Mouse (Mus musculus): ENCODE measurements around the gene 1700057G04Rik.
"Not testable (repeated sequence)": the region's sequence is repeated elsewhere in the genome, so short reads cannot be mapped to it uniquely, and the experiment has no call there.

The 1700057G04Rik gene

GRCm38 (mm10) chr9:92305620-92306220, 3.5 kb upstream of the 1700057G04Rik start:
- no peak for DNase-seq

- DNase-seq, result no peak
These were observed 7.6 kb downstream of the 1700057G04Rik start for GRCm38 (mm10) chr9:92316791-92317190.

GRCm38 (mm10) chr9:92325936-92326335, 16.8 kb downstream of the 1700057G04Rik start:
- not testable (repeated sequence) for DNase-seq

GRCm38 (mm10) chr9:92326813-92327212, 17.6 kb downstream of the 1700057G04Rik start:
- no peak for DNase-seq

DNA sequence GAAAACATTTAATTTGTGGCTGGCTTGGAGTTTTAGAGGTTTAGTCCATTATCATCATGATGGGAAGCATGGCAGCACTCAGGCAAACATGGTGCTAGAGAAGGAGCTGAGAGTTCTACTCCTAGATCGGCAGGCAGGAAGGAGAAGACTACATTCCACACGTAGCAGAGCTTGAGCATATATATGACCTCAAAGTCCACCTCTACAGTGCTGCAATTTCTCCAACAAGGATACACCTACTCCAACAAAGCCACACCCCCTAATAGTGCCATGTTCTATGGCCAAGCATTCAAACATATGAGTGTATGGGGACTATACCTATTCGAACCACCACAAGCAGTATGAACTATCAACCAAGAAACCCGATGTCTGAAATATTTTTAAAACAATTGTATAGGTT, 22.2 kb downstream of the 1700057G04Rik start:
- DNase-seq, result no peak

DNA sequence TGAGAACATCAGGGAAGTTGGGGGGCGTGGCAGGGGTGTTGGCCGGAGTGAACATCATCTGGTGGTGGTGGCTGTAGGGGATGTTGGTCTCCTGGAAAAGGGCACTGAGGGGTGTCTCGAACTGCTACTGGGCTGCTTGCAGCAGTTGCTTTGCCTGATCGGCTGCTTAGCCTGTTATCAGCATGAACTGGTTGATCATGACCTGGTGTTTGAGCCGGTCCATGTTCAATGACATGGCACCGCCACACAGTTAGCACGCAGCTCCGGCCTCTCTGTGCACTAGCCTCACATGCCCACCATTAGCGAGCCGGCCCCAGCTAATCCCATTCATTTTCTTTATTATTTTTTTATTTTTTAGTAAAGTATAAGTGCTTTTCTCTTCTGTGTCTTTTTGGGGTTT, 25.7 kb downstream of the 1700057G04Rik start:
- no peak for DNase-seq

DNA sequence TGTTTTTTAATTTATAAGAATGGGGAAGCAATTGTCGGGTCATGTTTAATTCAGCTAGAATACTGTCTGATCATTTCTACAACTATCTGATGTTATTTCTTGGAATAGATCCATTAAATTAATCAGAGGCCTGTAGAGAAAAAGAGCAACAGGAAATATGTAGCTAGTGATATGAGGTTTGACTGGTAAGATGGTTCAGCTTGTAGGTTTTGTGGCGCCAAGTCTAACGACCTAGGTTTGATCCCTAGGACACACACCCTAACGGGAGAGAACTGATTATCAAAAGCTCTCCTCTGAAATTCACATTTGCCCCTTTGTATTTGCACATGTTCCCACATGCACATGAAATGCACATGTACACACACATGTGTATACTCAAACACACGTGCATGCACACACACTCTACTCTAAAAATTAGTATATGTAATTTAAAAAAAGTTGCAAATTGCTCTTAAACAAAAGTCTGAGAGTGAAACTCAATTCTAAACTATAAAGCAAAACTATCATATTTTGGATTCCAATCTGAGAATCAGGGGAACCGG, 26.2 kb downstream of the 1700057G04Rik start:
- no peak for DNase-seq

DNA sequence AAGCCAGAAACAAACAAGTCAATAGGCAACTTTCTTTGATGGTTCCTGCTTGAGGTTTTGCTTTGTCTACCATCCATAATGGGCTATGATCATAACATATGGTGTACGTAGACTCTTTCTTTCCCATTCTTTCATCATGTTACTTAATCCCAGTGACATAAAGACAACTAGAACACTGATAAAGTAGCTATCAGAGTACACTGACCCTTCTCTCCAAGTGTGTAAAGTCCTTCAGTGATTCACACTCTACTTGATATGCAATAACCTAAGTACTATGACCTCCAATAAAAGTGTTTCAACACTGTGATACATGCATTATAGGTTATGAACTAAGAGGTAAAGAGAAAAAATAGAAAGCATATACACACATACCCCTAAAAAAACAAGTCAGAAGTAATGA, 27.9 kb downstream of the 1700057G04Rik start:
- DNase-seq, result no peak

DNA sequence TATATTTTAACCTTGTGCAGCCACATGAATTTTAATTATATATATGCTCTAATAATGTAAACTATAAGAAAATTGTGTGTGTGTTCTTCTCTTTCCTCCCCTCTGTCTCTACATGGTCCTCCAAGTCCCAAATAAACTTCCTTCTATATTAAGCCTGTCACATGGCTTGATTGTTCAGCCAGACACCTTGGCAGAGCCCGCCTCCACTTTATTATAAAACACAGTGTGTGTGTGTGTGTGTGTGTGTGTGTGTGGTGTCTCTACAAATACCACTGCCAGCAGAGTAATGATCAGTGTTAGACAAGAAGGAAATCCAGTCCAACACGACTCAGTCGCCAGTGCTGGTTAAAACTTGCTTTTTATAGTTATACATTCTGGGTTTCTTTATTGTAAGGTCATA, 28.5 kb downstream of the 1700057G04Rik start:
- DNase-seq, result no peak

DNA sequence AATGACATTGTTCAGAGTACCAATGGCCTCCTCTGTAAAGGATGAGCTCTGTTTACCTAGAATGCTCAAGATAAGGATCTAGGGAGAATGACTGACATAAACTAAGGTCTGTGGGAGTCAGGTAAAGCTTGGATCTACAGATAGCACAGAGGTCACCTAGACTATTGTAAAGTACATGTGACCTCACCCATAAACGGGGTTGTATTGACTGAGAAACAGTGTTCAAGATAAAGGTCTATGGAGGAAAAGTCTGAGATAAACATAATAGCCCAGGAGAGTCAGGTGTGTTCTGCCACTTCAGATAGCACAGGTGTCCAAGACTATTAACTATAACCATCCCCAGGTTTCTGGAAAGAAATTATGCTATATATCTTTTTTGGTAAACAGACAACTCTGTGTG, 29.8 kb downstream of the 1700057G04Rik start:
- no peak for DNase-seq

DNA sequence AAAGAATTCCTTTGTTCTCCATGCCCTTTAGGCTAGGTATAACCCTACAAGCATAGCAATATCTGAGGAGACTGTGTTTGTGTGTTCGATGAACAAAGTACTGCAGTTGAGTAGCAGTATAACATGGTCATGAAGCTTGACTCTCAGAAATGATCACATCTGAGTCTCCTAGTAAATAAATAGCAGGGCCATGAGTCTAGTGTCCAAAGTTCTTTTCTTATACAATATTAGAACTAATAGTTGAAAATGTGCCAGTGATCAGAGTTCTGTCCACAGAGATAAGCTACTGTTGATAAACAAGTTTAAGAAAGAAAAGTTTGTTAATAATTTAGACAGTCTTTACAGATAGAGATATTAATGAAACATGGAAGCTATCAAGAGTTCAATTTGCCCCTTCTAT, 42.7 kb downstream of the 1700057G04Rik start:
- DNase-seq, result no peak

DNA sequence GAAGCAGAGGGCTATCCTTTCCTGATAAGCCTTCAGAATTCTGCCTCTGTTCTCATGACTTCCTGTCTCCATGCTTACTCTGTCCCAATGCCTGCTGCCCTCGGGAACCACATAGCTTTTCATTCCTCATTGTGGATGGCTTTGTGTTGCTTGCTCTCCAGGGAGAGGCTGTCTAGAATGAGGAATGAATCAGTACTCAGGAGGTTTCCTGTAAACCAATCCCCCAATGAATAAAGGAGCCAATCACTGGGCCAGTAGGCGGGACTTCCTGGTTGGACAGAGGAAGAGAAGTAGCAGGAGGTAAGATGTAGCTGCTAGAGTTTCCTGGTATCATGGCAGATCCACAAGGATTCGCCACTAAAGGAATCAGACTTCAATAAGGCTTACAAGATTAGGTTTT, 44.1 kb downstream of the 1700057G04Rik start:
- no peak for DNase-seq

DNA sequence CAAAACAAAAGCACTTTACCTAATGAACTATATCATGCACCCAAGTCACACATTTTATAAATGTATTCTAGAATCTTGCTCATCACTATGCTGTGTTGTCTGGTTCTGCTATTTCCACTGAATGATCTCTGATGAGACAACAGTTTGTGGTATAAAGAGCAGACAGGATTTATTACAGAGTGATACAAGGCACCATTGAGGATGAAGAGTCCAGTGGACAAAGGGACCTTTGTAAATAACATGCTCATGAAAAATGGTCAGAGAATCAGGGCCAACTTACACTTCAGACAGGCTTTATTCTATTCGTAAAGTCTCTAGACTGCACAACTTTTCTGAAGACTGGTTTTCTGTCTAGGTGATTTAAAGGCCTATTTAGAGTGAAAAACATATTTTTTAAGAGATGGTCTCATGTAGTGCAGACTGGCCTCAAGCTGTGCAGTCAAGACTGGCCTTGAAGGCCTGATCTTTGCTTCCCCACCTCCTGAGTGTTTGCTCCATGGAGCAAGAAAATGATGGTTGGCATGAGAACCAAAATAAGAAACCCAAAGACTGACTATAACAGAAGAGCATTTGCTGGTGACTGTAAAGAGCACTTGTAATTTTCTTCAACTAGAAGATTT, 51.6 kb downstream of the 1700057G04Rik start:
- DNase-seq, result no peak

GRCm38 (mm10) chr9:92363478-92363877, 54.3 kb downstream of the 1700057G04Rik start:
- DNase-seq, result no peak

DNA sequence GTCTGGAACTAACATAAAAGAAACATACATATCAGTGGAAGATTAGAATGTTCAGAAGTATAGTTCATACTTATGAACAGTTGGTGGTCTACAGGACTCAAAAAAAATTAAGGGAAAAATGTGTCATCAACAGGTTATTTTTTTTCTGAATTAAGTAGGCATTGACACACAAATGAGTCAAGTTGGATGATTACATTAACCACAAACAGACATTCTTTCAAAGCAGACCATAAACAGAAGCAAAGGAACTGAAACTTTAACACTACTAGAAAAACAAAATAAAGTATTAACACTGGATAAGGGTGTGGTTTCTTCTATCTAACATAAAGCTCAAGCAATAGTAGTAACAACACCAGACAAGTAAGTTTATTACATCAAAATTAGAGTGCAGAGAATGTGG, 59.7 kb downstream of the 1700057G04Rik start:
- DNase-seq, result no peak

DNA sequence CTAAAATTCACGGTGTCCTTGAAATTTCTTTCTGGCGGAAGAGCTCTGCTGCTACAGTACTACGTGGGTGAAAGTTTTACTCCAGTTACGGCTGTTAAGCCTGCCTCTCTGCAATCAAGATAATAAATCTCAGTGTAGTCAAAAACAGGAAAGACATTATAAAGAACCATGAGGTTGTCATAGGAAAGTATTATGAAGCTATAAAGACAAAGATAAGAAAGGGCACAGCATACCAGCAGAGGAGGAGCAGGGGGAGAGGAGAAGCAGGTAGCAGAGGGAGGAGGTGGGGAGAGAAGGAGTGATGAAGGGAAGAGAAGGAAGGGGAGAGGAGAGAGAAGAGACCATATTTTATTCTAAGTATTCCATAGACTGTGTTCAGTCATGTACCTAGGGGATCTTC, 64.7 kb downstream of the 1700057G04Rik start:
- DNase-seq, result no peak

- DNase-seq, result no peak
These were observed 65.6 kb downstream of the 1700057G04Rik start for GRCm38 (mm10) chr9:92374705-92375199.

DNA sequence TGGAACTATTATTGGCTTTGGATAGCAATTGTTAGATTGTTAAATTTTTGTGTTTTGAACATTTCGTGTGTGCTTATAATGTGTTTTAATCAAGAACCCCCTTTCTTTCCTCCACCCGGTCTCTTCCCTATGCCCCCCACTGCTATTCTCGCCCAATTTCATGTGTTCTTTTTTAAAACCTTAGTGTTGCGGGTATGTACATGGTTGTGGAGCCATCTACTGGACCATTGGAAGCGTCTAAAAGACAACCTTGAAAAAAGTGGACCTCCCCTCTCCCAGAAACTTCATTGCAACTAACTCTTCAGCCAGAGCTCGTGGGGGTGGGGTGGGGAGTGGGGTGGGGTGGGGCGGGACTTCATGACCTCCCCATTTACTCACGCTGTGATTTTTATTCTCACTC, 66.2 kb downstream of the 1700057G04Rik start:
- DNase-seq, result no peak

GRCm38 (mm10) chr9:92377967-92378366, 68.8 kb downstream of the 1700057G04Rik start:
- no peak for DNase-seq

DNA sequence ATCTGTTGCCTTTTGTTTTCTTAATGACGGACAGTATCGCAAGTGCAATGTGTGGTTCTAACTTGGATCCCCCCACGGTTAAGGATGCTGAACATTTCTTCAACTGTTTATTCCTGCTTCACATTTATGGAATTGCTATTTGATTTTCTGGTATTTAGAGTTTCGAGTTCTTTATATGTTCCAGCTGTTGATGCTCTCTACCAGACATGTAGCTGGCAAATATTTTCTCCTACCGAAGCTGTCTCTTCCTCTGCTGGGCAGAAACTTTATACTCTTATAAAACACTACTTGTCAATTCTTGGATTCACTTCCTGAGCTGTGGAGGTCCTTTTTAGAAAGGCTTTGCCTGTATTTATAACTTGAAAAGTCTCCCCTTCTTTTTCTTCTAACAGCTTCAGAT, 70.1 kb downstream of the 1700057G04Rik start:
- no peak for DNase-seq

DNA sequence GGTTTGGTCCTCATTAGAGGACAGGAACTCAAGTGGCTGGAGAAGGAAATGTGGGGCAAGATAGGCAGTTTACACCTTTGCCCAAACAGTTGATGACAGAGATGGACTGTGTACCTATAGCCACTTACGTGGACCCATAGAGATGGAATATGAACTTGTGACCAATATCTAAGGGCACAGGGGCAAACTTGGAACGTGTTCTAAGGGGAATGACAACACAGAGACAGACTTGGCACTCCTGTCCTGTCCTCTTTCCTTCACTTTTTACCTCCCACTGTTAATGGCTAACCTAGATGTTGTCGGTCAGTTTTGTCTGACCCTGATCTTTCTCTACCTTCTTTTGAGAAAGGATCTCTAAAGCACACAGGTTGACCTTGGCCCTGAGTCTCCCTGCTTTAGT, 74.2 kb downstream of the 1700057G04Rik start:
- DNase-seq, result no peak

GRCm38 (mm10) chr9:92384401-92384800, 75.2 kb downstream of the 1700057G04Rik start:
- DNase-seq, result no peak

- DNase-seq, result no peak
These were observed 76.7 kb downstream of the 1700057G04Rik start for GRCm38 (mm10) chr9:92385831-92386230.

GRCm38 (mm10) chr9:92386871-92387270, 77.7 kb downstream of the 1700057G04Rik start:
- no peak for DNase-seq

GRCm38 (mm10) chr9:92387404-92387803, 78.2 kb downstream of the 1700057G04Rik start:
- no peak for DNase-seq

Data from cerebellum, adult 9-10 months (tissue).